ENCODE assay signal across 20 mouse cellular contexts in the genomic region with DNA sequence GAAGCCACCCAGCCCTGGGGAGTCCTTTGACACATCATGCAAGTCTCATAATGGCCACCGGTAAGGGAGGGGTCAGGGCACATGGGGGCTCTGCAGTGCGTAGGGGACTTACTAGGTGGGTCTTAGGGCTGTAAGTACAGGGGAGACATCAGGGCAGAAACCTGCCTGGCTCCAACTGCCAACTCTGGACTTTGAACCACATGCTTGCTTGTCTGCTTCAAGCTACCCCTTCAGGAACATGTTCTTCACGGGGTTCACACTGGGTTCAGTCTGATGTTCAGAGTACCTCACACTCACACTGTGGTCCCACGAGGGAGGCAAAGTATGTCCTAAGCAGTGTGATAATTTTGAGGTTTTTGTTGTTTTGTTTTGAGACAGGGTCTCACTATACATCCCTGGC. TPM values are rescaled to one million over a fixed set of nuclear protein-coding genes. Genes with fewer than 3 reads are reported as not detected.
DNase-seq lines count a peak whose midpoint lies in the region; ATAC-seq and TF ChIP-seq lines count a peak whose summit lies in the region.
"Had no signal": no experiment of that assay in that cellular context is flagged by ENCODE, and none has a peak within 500 bp of the region (broad histone marks: within the 10 kb centered on the region; RNA-seq: fewer than 3 reads in every experiment).

No protein-coding gene starts in this region.

- no peaks in the 10 kb centered on the region for H3K27me3 ChIP-seq in kidney, adult 2 months (replicated peaks; ENCODE audit: control insufficient read depth, insufficient read depth, low read length)
- H3K27me3 ChIP-seq in kidney, embryonic 15.5 days = peaks cover 77% of the 10 kb centered on the region
- H3K27me3 ChIP-seq in embryonic facial prominence, embryonic 10.5 days (replicated peaks; ENCODE audit: low read depth, poor library complexity, severe bottlenecking) = peaks cover 96% of the 10 kb centered on the region
- no peaks in the 10 kb centered on the region for H3K27me3 ChIP-seq in forebrain, embryonic 15.5 days

- TF ChIP-seq CTCF in gastrocnemius, adult 2 months (IDR thresholded peaks at IDR 0.05) = no peak
- TF ChIP-seq CTCF in kidney, adult 2 months (conservative IDR thresholded peaks at IDR 0.05; ENCODE audit: insufficient read depth, insufficient read length, low read depth, low read length) = no peak

- H3K27ac ChIP-seq in gastrocnemius, adult 2 months = peak overlapping the region; percentile 12; the same call in 1 of the 2 replicates
- peak overlapping the region; percentile 36; the same call in 1 of the 2 replicates for H3K27ac ChIP-seq in kidney, adult 2 months (ENCODE audit: insufficient read depth, low read depth, low read length)
- H3K27ac ChIP-seq in kidney, embryonic 15.5 days = no peak overlapping the region
- H3K27ac ChIP-seq in embryonic facial prominence, embryonic 10.5 days (replicated peaks) = peak overlapping the region; percentile 41; the same call in 1 of the 2 replicates
- peak overlapping the region; percentile 90; the same call in 1 of the 2 replicates for H3K27ac ChIP-seq in forebrain, embryonic 15.5 days (replicated peaks)
- H3K27ac ChIP-seq: liver, embryonic 15.5 days had no signal

- no peak for DNase-seq in gastrocnemius, adult 2 months
- no peak for DNase-seq in gastrocnemius, adult 8-10 months (ENCODE audit: low spot score in 2 of 2)
- peak; percentile 62 for DNase-seq in kidney, adult 2 months
- no peak for DNase-seq in embryonic facial prominence, embryonic 10.5 days (ENCODE audit: low spot score)
- no peak for DNase-seq in right cerebral cortex, adult 2 months (ENCODE audit: low spot score in 2 of 2)
- DNase-seq in urinary bladder, adult 2 months (ENCODE audit: low spot score) = no peak
- DNase-seq: adrenal gland, postnatal 10 days; cerebellum, adult 11 months; cerebellum, postnatal 36 days; lung, postnatal 10 days; spleen, adult 18-20 months; thymus, adult 18-20 months had no signal

- no peaks in the 10 kb centered on the region for H3K36me3 ChIP-seq in kidney, adult 2 months (ENCODE audit: control insufficient read depth, insufficient read depth, low read length)
- no peaks in the 10 kb centered on the region for H3K36me3 ChIP-seq in kidney, embryonic 15.5 days
- H3K36me3 ChIP-seq in embryonic facial prominence, embryonic 10.5 days (replicated peaks) = no peaks in the 10 kb centered on the region
- H3K36me3 ChIP-seq in forebrain, embryonic 15.5 days = no peaks in the 10 kb centered on the region
- H3K36me3 ChIP-seq: liver, embryonic 15.5 days had no signal

- intact Hi-C loops in gastrocnemius, adult 2 months (cut with DNase I) = no loop called here

- TF ChIP-seq POLR2A in kidney, adult 2 months (IDR thresholded peaks at IDR 0.05; ENCODE audit: low read depth, low read length) = no peak

- no peaks in the 10 kb centered on the region for H3K9me3 ChIP-seq in kidney, embryonic 15.5 days (replicated peaks)
- H3K9me3 ChIP-seq in embryonic facial prominence, embryonic 10.5 days = no peaks in the 10 kb centered on the region
- no peaks in the 10 kb centered on the region for H3K9me3 ChIP-seq in forebrain, embryonic 15.5 days
- H3K9me3 ChIP-seq: liver, embryonic 15.5 days had no signal

- ATAC-seq in kidney, embryonic 15.5 days (replicated peaks; ENCODE audit: low FRiP score) = no peak
- ATAC-seq in forebrain, embryonic 15.5 days (replicated peaks) = no peak
- ATAC-seq: inflammation-experienced regulatory T-cells, adult 6 months had no signal

- no peak overlapping the region for H3K4me3 ChIP-seq in gastrocnemius, adult 2 months
- H3K4me3 ChIP-seq in kidney, adult 2 months (ENCODE audit: insufficient read depth, low read depth, low read length) = no peak overlapping the region
- no peak overlapping the region for H3K4me3 ChIP-seq in kidney, embryonic 15.5 days (replicated peaks)
- H3K4me3 ChIP-seq in embryonic facial prominence, embryonic 10.5 days = no peak overlapping the region
- H3K4me3 ChIP-seq in forebrain, embryonic 15.5 days = no peak overlapping the region
- H3K4me3 ChIP-seq: layer of hippocampus, adult 2 months; liver, embryonic 15.5 days; myocyte had no signal

- H3K4me2 ChIP-seq in kidney, embryonic 15.5 days = no peak overlapping the region
- no peak overlapping the region for H3K4me2 ChIP-seq in forebrain, embryonic 15.5 days (replicated peaks)
- H3K4me2 ChIP-seq: liver, embryonic 15.5 days had no signal

- H3K4me1 ChIP-seq in kidney, adult 2 months (ENCODE audit: control insufficient read depth, insufficient read depth, low read length) = peaks cover 78% of the 10 kb centered on the region
- peaks cover 92% of the 10 kb centered on the region for H3K4me1 ChIP-seq in kidney, embryonic 15.5 days
- H3K4me1 ChIP-seq in embryonic facial prominence, embryonic 10.5 days = peaks cover 97% of the 10 kb centered on the region
- H3K4me1 ChIP-seq in forebrain, embryonic 15.5 days = peaks cover 100% of the 10 kb centered on the region

- WGBS in kidney, adult 2 months = 42% methylated on average over 4 of the region's 4 CpGs
- WGBS in kidney, embryonic 15.5 days = 53% methylated on average over 4 of the region's 4 CpGs
- WGBS in embryonic facial prominence, embryonic 10.5 days = 61% methylated on average over 4 of the region's 4 CpGs
- WGBS in forebrain, embryonic 15.5 days = 73% methylated on average over 4 of the region's 4 CpGs

- H3K9ac ChIP-seq in kidney, embryonic 15.5 days = no peak overlapping the region
- no peak overlapping the region for H3K9ac ChIP-seq in forebrain, embryonic 15.5 days (replicated peaks)
- H3K9ac ChIP-seq: liver, embryonic 15.5 days had no signal

RNA-seq across cellular contexts. Expression of a gene that starts 33.8 kb away (rescaled TPM):
- total RNA-seq in gastrocnemius, adult 2 months (2021) = under 1 TPM; 0.53 to 0.54 TPM
- total RNA-seq in gastrocnemius, adult 8-10 months (2022) = 1 to 10 TPM in 3 of 4 experiments, under 1 TPM in 1; 0.83 to 2.9 (median 1.7) TPM
- polyA plus RNA-seq in kidney, adult 2 months (2012; rRNA removed) = 23.1 and 25.1 TPM in 2 replicates
- polyA plus RNA-seq in kidney, embryonic 15.5 days (2015; fragmentation: Nextera tagmentation; extraction: Ambion mirVana) = 4.4 and 5.0 TPM in 2 replicates
- polyA plus RNA-seq in embryonic facial prominence, embryonic 10.5 days (2016; fragmentation: Nextera tagmentation; extraction: Ambion mirVana) = 2.5 and 2.9 TPM in 2 replicates
- 14.9 and 18.9 TPM in 2 replicates for polyA plus RNA-seq in forebrain, embryonic 15.5 days (2015; fragmentation: Nextera tagmentation; extraction: Ambion mirVana)
- polyA plus RNA-seq in urinary bladder, adult 2 months (2012; rRNA removed) = 0.37 and 0.66 TPM in 2 replicates
- total RNA-seq: granulocyte monocyte progenitor cell, adult 5-6 weeks; megakaryocyte, adult 5-6 weeks had no signal
